Mouse (Mus musculus) heart, postnatal 0 days (tissue): Measurements from ENCODE around the gene Gm2a. TPM values are rescaled to one million over a fixed set of nuclear protein-coding genes. Genes with fewer than 3 reads are reported as not detected.

Experiments
- ATAC-seq: fragments of 200-750 bp; cut with Nextera tagmentation; 2 replicates; pipeline ENCODE4 v1.8.0; 2017; ENCODE audit warnings: low read depth, moderate number of reproducible peaks, moderate library complexity; ENCODE audit not compliant: insufficient read depth
- DNase-seq: peaks from one replicate; pipeline ENCODE4 v3.0.0-alpha.2; 2016; ENCODE audit warnings: low spot score
- H3K27ac ChIP-seq: fragments of 300-500 bp; sonication (generic); 2 replicates; pipeline ENCODE4 v1.5.1; 2014; ENCODE audit warnings: low read depth, mild to moderate bottlenecking
- H3K27me3 ChIP-seq: fragments of 300-500 bp; sonication (generic); 2 replicates; pipeline ENCODE4 v1.6.1; 2014; ENCODE audit warnings: low read length, mixed read lengths; ENCODE audit not compliant: control insufficient read depth, insufficient read depth
- H3K36me3 ChIP-seq: fragments of 300-500 bp; sonication (generic); replicated peaks from 2 replicates; pipeline ENCODE4 v1.6.1; 2014; ENCODE audit warnings: low read length, mixed read lengths; ENCODE audit not compliant: control insufficient read depth, insufficient read depth
- H3K4me1 ChIP-seq: fragments of 300-500 bp; sonication (generic); 2 replicates; pipeline ENCODE4 v1.6.1; 2014; ENCODE audit warnings: antibody characterized with exemption; ENCODE audit not compliant: control insufficient read depth, insufficient read depth
- H3K4me2 ChIP-seq: fragments of 300-500 bp; sonication (generic); 2 replicates; pipeline ENCODE4 v1.6.1; 2014; ENCODE audit warnings: low read depth, mild to moderate bottlenecking, low read length, moderate library complexity
- H3K4me3 ChIP-seq: fragments of 300-500 bp; sonication (generic); 2 replicates; pipeline ENCODE4 v1.5.1; 2014; ENCODE audit warnings: low read depth, low read length
- H3K9ac ChIP-seq: fragments of 300-500 bp; sonication (generic); replicated peaks from 2 replicates; pipeline ENCODE4 v1.6.1; 2014; ENCODE audit warnings: low read depth, low read length, mixed read lengths
- H3K9me3 ChIP-seq: fragments of 300-500 bp; sonication (generic); replicated peaks from 2 replicates; pipeline ENCODE4 v1.6.1; 2016; ENCODE audit warnings: low read length; ENCODE audit not compliant: control insufficient read depth
- CTCF ChIP-seq: IDR thresholded peaks from 2 replicates; pipeline ENCODE4 v1.5.1; 2016; ENCODE audit warnings: antibody characterized with exemption, control low read depth, low read depth
- EP300 ChIP-seq: IDR thresholded peaks from 2 replicates; pipeline ENCODE4 v1.6.1; 2016; ENCODE audit warnings: antibody characterized with exemption, low read depth
- WGBS: fragments of 180-500 bp; shearing (Covaris S2); extraction: QIAGEN DNeasy Blood & Tissue Kit; methylation state at CpG from one replicate; pipeline ENCODE4 v1.1.7; 2014; 5-methylcytosine and 5-hydroxymethylcytosine counted together
- polyA plus RNA-seq: library from polyadenylated mRNA; unstranded; fragments of >200 nt; fragmentation: Nextera tagmentation; extraction: Ambion mirVana; gene quantifications from 2 replicates; pipeline ENCODE4 v1.2.1, GENCODE M21; 2015
- total RNA-seq: library from RNA; depleted of rRNA; stranded (reverse); fragments of >200 nt; gene quantifications from 2 replicates; pipeline ENCODE4 v1.2.3, GENCODE M21; 2014; ENCODE audit warnings: low replicate concordance

Gene Gm2a
- total and polyA plus RNA-seq, 2 experiments from 2014 or later = 17.2 to 26.9 TPM

DNA sequence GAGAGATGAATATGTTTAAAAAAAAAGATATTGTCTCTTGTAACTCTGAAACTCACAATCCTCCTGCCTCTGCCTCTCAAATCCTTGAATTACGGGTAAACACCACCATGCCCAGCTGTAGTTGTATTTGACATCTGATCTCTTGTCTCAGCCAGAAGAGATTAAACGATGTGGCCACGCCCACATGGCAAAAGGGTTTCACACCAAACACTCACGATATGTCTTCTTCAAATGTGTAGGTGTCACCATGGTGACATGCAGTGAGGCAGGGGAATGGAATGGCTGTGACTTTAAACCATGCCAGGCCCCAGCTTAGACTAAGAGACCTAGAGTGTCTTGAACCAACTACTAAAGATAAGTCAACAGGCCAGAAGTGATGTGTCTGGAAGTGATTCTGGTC lies 31.0 kb upstream of the Gm2a start:
- no peak overlapping the region for H3K27ac ChIP-seq
- TF ChIP-seq EP300 (no peak), CTCF (no peak)
- WGBS = 65% methylated on average over 4 of the region's 4 CpGs
- H3K36me3 ChIP-seq = no peaks in the 10 kb centered on the region
- H3K4me1 ChIP-seq = peaks cover 19% of the 10 kb centered on the region
- no peak overlapping the region for H3K9ac ChIP-seq
- no peak overlapping the region for H3K4me2 ChIP-seq
- H3K27me3 ChIP-seq = no peaks in the 10 kb centered on the region
- no peak for DNase-seq
- no peak overlapping the region for H3K4me3 ChIP-seq
- no peaks in the 10 kb centered on the region for H3K9me3 ChIP-seq
- ATAC-seq = no peak

GRCm38 (mm10) chr11:55069023-55069422 lies 28.9 kb upstream of the Gm2a start:
- Histone ChIP-seq H3K4me2 (no peak overlapping the region), H3K4me3 (no peak overlapping the region), H3K27ac (peak overlapping the region; percentile 86), H3K9me3 (no peaks in the 10 kb centered on the region), H3K4me1 (peaks cover 13% of the 10 kb centered on the region), H3K27me3 (no peaks in the 10 kb centered on the region), H3K36me3 (no peaks in the 10 kb centered on the region), H3K9ac (no peak overlapping the region)
- TF ChIP-seq EP300 (no peak; the same call in 1 of the 2 replicates), CTCF (no peak)
- DNase-seq = peak; percentile 77
- ATAC-seq = peak; percentile 84
- 35% methylated on average over 2 of the region's 2 CpGs for WGBS

DNA sequence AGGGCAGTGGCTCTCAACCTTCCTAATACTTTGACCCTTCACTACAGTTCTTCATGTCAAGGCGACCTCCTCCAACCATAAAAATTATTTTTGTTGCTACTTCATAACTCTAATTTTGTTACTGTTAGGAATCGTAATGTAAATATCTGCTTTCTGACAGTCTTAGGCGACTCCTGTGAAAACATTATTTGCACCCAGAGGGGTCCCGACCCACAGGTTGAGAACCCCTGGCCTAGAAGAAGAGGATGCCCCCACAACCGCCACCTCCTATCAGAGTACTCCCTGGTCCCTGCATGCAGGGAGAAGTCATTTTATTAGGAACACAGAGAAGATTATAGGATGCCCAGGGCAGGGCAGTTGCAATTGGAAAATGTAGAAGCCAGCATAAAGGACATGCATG lies 26.6 kb upstream of the Gm2a start:
- H3K27me3 ChIP-seq = no peaks in the 10 kb centered on the region
- ATAC-seq (no peak), DNase-seq (no peak)
- H3K9me3 ChIP-seq = no peaks in the 10 kb centered on the region
- peaks cover 30% of the 10 kb centered on the region for H3K4me1 ChIP-seq
- no peak overlapping the region for H3K9ac ChIP-seq
- H3K27ac ChIP-seq = no peak overlapping the region
- no peak overlapping the region for H3K4me3 ChIP-seq
- 93% methylated on average over 5 of the region's 5 CpGs for WGBS
- TF ChIP-seq EP300 (no peak), CTCF (no peak)
- H3K4me2 ChIP-seq = no peak overlapping the region
- no peaks in the 10 kb centered on the region for H3K36me3 ChIP-seq

DNA sequence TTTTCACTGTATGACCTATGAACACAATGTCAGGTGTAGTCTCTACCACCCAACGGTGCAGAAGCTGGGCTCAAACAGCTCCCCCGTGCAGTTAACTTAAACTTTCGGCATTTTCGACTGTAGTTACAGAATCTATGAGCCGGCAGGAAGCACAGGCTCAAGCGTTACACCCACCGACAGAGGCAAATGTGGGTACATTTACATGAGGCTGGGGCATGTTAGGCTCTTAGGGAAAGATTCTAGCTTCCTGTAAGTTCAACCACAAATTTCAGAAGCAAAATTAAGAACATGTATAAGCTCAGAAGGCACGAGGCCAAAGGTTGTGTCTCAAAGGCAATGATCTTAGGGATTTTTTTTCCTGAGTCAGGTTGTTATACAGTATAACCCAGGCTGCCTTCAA lies 25.4 kb upstream of the Gm2a start:
- H3K36me3 ChIP-seq = no peaks in the 10 kb centered on the region
- H3K4me1 ChIP-seq = peaks cover 41% of the 10 kb centered on the region
- H3K4me2 ChIP-seq = no peak overlapping the region
- TF ChIP-seq CTCF (no peak), EP300 (no peak)
- WGBS = 84% methylated on average over 8 of the region's 8 CpGs
- H3K4me3 ChIP-seq = no peak overlapping the region
- no peak overlapping the region for H3K9ac ChIP-seq
- no peak overlapping the region; the same call in 1 of the 2 replicates for H3K27ac ChIP-seq
- ATAC-seq (no peak), DNase-seq (no peak)
- no peaks in the 10 kb centered on the region for H3K27me3 ChIP-seq
- H3K9me3 ChIP-seq = no peaks in the 10 kb centered on the region

DNA sequence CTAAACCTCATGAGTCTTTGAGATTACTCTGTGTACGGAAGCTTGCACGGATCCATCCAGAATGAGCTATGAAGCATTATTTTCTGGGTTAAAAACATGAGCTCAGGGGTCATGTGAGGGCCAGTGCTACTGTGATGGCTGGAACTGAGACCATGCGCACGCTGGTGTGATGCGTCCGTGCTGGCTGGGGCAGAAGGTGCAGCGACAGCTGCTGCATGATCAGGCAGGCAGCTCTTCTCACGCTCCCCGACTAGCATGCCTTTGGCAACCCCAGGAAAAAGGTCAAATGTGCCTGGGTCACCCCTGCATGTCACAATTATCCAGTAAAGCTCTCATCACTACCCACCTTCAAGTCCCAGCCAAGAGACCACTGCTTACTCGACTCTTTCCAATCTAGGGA lies 24.7 kb upstream of the Gm2a start:
- Histone ChIP-seq H3K36me3 (no peaks in the 10 kb centered on the region), H3K27ac (peak overlapping the region; percentile 95), H3K4me3 (no peak overlapping the region), H3K9me3 (no peaks in the 10 kb centered on the region), H3K27me3 (no peaks in the 10 kb centered on the region), H3K4me2 (no peak overlapping the region), H3K4me1 (peaks cover 43% of the 10 kb centered on the region), H3K9ac (no peak overlapping the region)
- TF ChIP-seq CTCF = no peak
- TF ChIP-seq EP300 = no peak
- ATAC-seq = no peak
- DNase-seq = no peak
- WGBS = 52% methylated on average over 10 of the region's 10 CpGs

- no peak overlapping the region for H3K9ac ChIP-seq
- H3K4me1 ChIP-seq = peaks cover 45% of the 10 kb centered on the region
- peak; percentile 50; the same call in 1 of the 2 replicates for ATAC-seq
Observed at GRCm38 (mm10) chr11:55075602-55076001, 22.3 kb upstream of the Gm2a start.

More at GRCm38 (mm10) chr11:55075602-55076001, 22.3 kb upstream of the Gm2a start:
- peak overlapping the region; percentile 95 for H3K27ac ChIP-seq
- TF ChIP-seq CTCF (no peak), EP300 (no peak)
- WGBS = 24% methylated on average over 2 of the region's 2 CpGs
- H3K27me3 ChIP-seq = no peaks in the 10 kb centered on the region
- H3K4me2 ChIP-seq = no peak overlapping the region
- H3K9me3 ChIP-seq = 0 out of 2 replicates have a peak, but pooled peaks cover 3% of the 10 kb centered on the region
- H3K4me3 ChIP-seq = no peak overlapping the region
- peak; percentile 79 for DNase-seq
- H3K36me3 ChIP-seq = no peaks in the 10 kb centered on the region
